Mouse (Mus musculus) ES-Bruce4 (cell line): ENCODE measurements around the gene Rai14. TPM values are rescaled to one million over a fixed set of nuclear protein-coding genes. Genes with fewer than 3 reads are reported as not detected.

ENCODE experiments used
- H3K27ac ChIP-seq: 2 replicates; pipeline ENCODE4 v1.5.1; 2012; ENCODE audit warnings: low read length, inconsistent platforms; ENCODE audit not compliant: insufficient read depth
- H3K27me3 ChIP-seq: 2 replicates; pipeline ENCODE4 v1.6.1; 2012; ENCODE audit warnings: mild to moderate bottlenecking, low read length, inconsistent platforms; ENCODE audit not compliant: control insufficient read depth, poor library complexity, insufficient read depth, severe bottlenecking
- H3K36me3 ChIP-seq: 2 replicates; pipeline ENCODE4 v1.6.1; 2012; ENCODE audit warnings: inconsistent platforms, mild to moderate bottlenecking, low read length, moderate library complexity; ENCODE audit not compliant: control insufficient read depth, poor library complexity, insufficient read depth, severe bottlenecking
- H3K4me1 ChIP-seq: one replicate; pipeline ENCODE4 v1.8.1; 2011; ENCODE audit warnings: low read length; ENCODE audit not compliant: control insufficient read depth, insufficient read depth
- H3K4me3 ChIP-seq: 2 replicates; pipeline ENCODE4 v1.5.1; 2011; ENCODE audit warnings: low read depth, mild to moderate bottlenecking, low read length
- H3K9ac ChIP-seq: 2 replicates; pipeline ENCODE4 v1.6.1; 2012; ENCODE audit warnings: low read depth, mild to moderate bottlenecking, inconsistent platforms; ENCODE audit not compliant: poor library complexity, severe bottlenecking
- H3K9me3 ChIP-seq: replicated peaks from 2 replicates; pipeline ENCODE4 v1.6.1; 2012; ENCODE audit warnings: mild to moderate bottlenecking, low read length, inconsistent platforms; ENCODE audit not compliant: control insufficient read depth, poor library complexity, insufficient read depth, severe bottlenecking
- CTCF ChIP-seq: IDR thresholded peaks from one replicate; pipeline ENCODE4 v1.8.1; 2011; ENCODE audit warnings: low read depth, low read length
- EP300 ChIP-seq: IDR thresholded peaks from 2 replicates; pipeline ENCODE4 v1.6.1; 2011; ENCODE audit warnings: low read depth, low read length; ENCODE audit not compliant: insufficient read depth
- POLR2A ChIP-seq: IDR thresholded peaks from one replicate; pipeline ENCODE4 v1.8.1; 2011; ENCODE audit warnings: low read length; ENCODE audit not compliant: insufficient read depth
- polyA plus RNA-seq: library from polyadenylated mRNA; stranded (reverse); fragments of >200 nt; gene quantifications from 2 replicates; pipeline ENCODE4 v1.2.4, GENCODE M21; 2011; ENCODE audit warnings: low read depth; ENCODE audit not compliant: missing spikeins, insufficient read depth, insufficient read length

The Rai14 gene
- polyA plus RNA-seq, 1 experiment: 80.9 TPM

- H3K4me1 ChIP-seq: peaks cover 7% of the 10 kb centered on the region
- 0 out of 2 replicates have a peak overlapping the region, but pooled peaks have one; percentile 4 for H3K27ac ChIP-seq
- H3K27me3 ChIP-seq: no peaks in the 10 kb centered on the region
- H3K9me3 ChIP-seq: no peaks in the 10 kb centered on the region
- H3K9ac ChIP-seq: no peak overlapping the region
- no peaks in the 10 kb centered on the region for H3K36me3 ChIP-seq
- H3K4me3 ChIP-seq: no peak overlapping the region
- TF ChIP-seq POLR2A (no peak), CTCF (no peak), EP300 (no peak)
Observed at GRCm38 (mm10) chr15:10648372-10649109, 65.9 kb downstream of the Rai14 start.

- Histone ChIP-seq H3K27me3 (no peaks in the 10 kb centered on the region), H3K36me3 (no peaks in the 10 kb centered on the region), H3K9me3 (no peaks in the 10 kb centered on the region), H3K4me1 (peaks cover 7% of the 10 kb centered on the region), H3K9ac (no peak overlapping the region), H3K4me3 (no peak overlapping the region), H3K27ac (no peak overlapping the region)
- no peak for TF ChIP-seq CTCF
- TF ChIP-seq EP300: no peak
- no peak for TF ChIP-seq POLR2A
Observed at GRCm38 (mm10) chr15:10646297-10646696, 68.1 kb downstream of the Rai14 start.

- H3K4me1 ChIP-seq: peaks cover 7% of the 10 kb centered on the region
- no peak overlapping the region for H3K9ac ChIP-seq
- H3K4me3 ChIP-seq: no peak overlapping the region
- TF ChIP-seq POLR2A (no peak), EP300 (no peak), CTCF (no peak)
- H3K9me3 ChIP-seq: no peaks in the 10 kb centered on the region
- no peak overlapping the region for H3K27ac ChIP-seq
- no peaks in the 10 kb centered on the region for H3K27me3 ChIP-seq
- no peaks in the 10 kb centered on the region for H3K36me3 ChIP-seq
Observed at GRCm38 (mm10) chr15:10645101-10645500, 69.3 kb downstream of the Rai14 start.

- Histone ChIP-seq H3K27me3 (no peaks in the 10 kb centered on the region), H3K9ac (no peak overlapping the region), H3K9me3 (no peaks in the 10 kb centered on the region), H3K27ac (peak overlapping the region; percentile 8; the same call in 1 of the 2 replicates), H3K36me3 (0 out of 2 replicates have a peak, but pooled peaks cover 2% of the 10 kb centered on the region), H3K4me1 (peaks cover 5% of the 10 kb centered on the region), H3K4me3 (no peak overlapping the region)
- no peak for TF ChIP-seq POLR2A
- no peak for TF ChIP-seq CTCF
- no peak for TF ChIP-seq EP300
Observed at GRCm38 (mm10) chr15:10643819-10644218, 70.6 kb downstream of the Rai14 start.

GRCm38 (mm10) chr15:10643224-10643623, 71.2 kb downstream of the Rai14 start:
- Histone ChIP-seq H3K4me1 (peaks cover 5% of the 10 kb centered on the region), H3K27ac (no peak overlapping the region; the same call in 1 of the 2 replicates), H3K36me3 (0 out of 2 replicates have a peak, but pooled peaks cover 2% of the 10 kb centered on the region), H3K27me3 (no peaks in the 10 kb centered on the region), H3K9ac (no peak overlapping the region), H3K9me3 (no peaks in the 10 kb centered on the region), H3K4me3 (no peak overlapping the region)
- TF ChIP-seq POLR2A: no peak
- no peak for TF ChIP-seq CTCF
- TF ChIP-seq EP300: no peak

- Histone ChIP-seq H3K36me3 (0 out of 2 replicates have a peak, but pooled peaks cover 2% of the 10 kb centered on the region), H3K9me3 (no peaks in the 10 kb centered on the region), H3K9ac (no peak overlapping the region), H3K27ac (peak overlapping the region; percentile 33; the same call in 1 of the 2 replicates), H3K4me3 (no peak overlapping the region), H3K4me1 (peaks cover 2% of the 10 kb centered on the region), H3K27me3 (no peaks in the 10 kb centered on the region)
- TF ChIP-seq CTCF: no peak
- TF ChIP-seq POLR2A: no peak
- TF ChIP-seq EP300: no peak
Observed at GRCm38 (mm10) chr15:10642419-10642818, 72.0 kb downstream of the Rai14 start.
